Mouse (Mus musculus) liver, adult 2 months (tissue): Measurements from ENCODE around the gene H2al1f.

Experiments
- CTCF ChIP-seq: fragments of 200-500 bp; IDR thresholded peaks from 2 replicates; pipeline ENCODE4 v1.5.1; 2011; ENCODE audit warnings: low read depth, low read length, control low read depth
- POLR2A ChIP-seq: fragments of 200-500 bp; IDR thresholded peaks from 2 replicates; pipeline ENCODE4 v1.6.1; 2011; ENCODE audit warnings: low read length, control low read depth; ENCODE audit not compliant: insufficient read depth; ENCODE audit errors: extremely low read depth

DNA sequence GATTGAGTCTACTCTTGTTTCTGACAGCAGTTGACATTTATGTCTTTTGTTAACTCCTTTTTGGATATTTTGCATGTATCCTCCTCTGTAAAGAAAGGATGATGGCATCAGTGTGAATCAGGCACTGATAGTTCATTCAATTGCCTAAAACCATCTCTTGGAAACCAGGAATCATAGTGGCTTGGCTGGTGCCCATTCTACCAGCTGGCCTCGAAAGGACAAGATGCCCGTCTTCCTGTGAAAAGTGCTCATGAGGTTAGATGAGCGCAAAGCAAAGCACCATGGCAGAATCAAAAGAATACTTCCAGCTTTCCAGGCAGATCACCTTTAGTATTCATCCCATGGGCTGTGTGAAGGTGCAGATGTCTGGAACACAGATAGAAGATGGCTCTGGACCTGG is 31.8 kb downstream of the H2al1f start:
- TF ChIP-seq POLR2A (no peak), CTCF (no peak)
